Mouse (Mus musculus) ES-Bruce4 (cell line): ENCODE measurements at regions not wholly inside any gene's neighbourhood (a gene's known extent, or its start where the extent isn't known, plus 50 kb on each side); places are given as distances from the start of the nearest gene placed in this dataset.

Experiments
- H3K27ac ChIP-seq: 2 replicates; pipeline ENCODE4 v1.5.1; 2012; ENCODE audit warnings: low read length, inconsistent platforms; ENCODE audit not compliant: insufficient read depth
- H3K27me3 ChIP-seq: 2 replicates; pipeline ENCODE4 v1.6.1; 2012; ENCODE audit warnings: mild to moderate bottlenecking, low read length, inconsistent platforms; ENCODE audit not compliant: control insufficient read depth, poor library complexity, insufficient read depth, severe bottlenecking
- H3K36me3 ChIP-seq: 2 replicates; pipeline ENCODE4 v1.6.1; 2012; ENCODE audit warnings: inconsistent platforms, mild to moderate bottlenecking, low read length, moderate library complexity; ENCODE audit not compliant: control insufficient read depth, poor library complexity, insufficient read depth, severe bottlenecking
- H3K4me1 ChIP-seq: one replicate; pipeline ENCODE4 v1.8.1; 2011; ENCODE audit warnings: low read length; ENCODE audit not compliant: control insufficient read depth, insufficient read depth
- H3K4me3 ChIP-seq: 2 replicates; pipeline ENCODE4 v1.5.1; 2011; ENCODE audit warnings: low read depth, mild to moderate bottlenecking, low read length
- H3K9ac ChIP-seq: 2 replicates; pipeline ENCODE4 v1.6.1; 2012; ENCODE audit warnings: low read depth, mild to moderate bottlenecking, inconsistent platforms; ENCODE audit not compliant: poor library complexity, severe bottlenecking
- H3K9me3 ChIP-seq: replicated peaks from 2 replicates; pipeline ENCODE4 v1.6.1; 2012; ENCODE audit warnings: mild to moderate bottlenecking, low read length, inconsistent platforms; ENCODE audit not compliant: control insufficient read depth, poor library complexity, insufficient read depth, severe bottlenecking
- CTCF ChIP-seq: IDR thresholded peaks from one replicate; pipeline ENCODE4 v1.8.1; 2011; ENCODE audit warnings: low read depth, low read length
- EP300 ChIP-seq: IDR thresholded peaks from 2 replicates; pipeline ENCODE4 v1.6.1; 2011; ENCODE audit warnings: low read depth, low read length; ENCODE audit not compliant: insufficient read depth
- POLR2A ChIP-seq: IDR thresholded peaks from one replicate; pipeline ENCODE4 v1.8.1; 2011; ENCODE audit warnings: low read length; ENCODE audit not compliant: insufficient read depth

GRCm38 (mm10) chr17:3962176-3962575 is 266.1 kb upstream of the Nox3 start:
- no peak for TF ChIP-seq POLR2A
- no peak for TF ChIP-seq EP300
- TF ChIP-seq CTCF, result no peak
- Histone ChIP-seq H3K27ac (no peak overlapping the region), H3K27me3 (no peaks in the 10 kb centered on the region), H3K9ac (no peak overlapping the region), H3K9me3 (no peaks in the 10 kb centered on the region), H3K4me3 (no peak overlapping the region), H3K36me3 (no peaks in the 10 kb centered on the region), H3K4me1 (no peaks in the 10 kb centered on the region)

- no peaks in the 10 kb centered on the region for H3K4me1 ChIP-seq
- H3K36me3 ChIP-seq, result no peaks in the 10 kb centered on the region
- H3K4me3 ChIP-seq, result no peak overlapping the region
- H3K27ac ChIP-seq, result no peak overlapping the region
- no peaks in the 10 kb centered on the region for H3K27me3 ChIP-seq
- TF ChIP-seq EP300 (no peak), POLR2A (no peak), CTCF (no peak)
- no peak overlapping the region for H3K9ac ChIP-seq
- no peaks in the 10 kb centered on the region for H3K9me3 ChIP-seq
Measured at GRCm38 (mm10) chr17:3946540-3946939, 250.5 kb upstream of the Nox3 start.

- TF ChIP-seq CTCF (no peak), EP300 (no peak), POLR2A (no peak)
Measured at GRCm38 (mm10) chr17:3936361-3936760, 240.3 kb upstream of the Nox3 start.

GRCm38 (mm10) chr17:3933208-3933607 is 237.1 kb upstream of the Nox3 start:
- TF ChIP-seq CTCF, result no peak
- TF ChIP-seq EP300, result no peak
- no peak for TF ChIP-seq POLR2A
- no peak overlapping the region for H3K27ac ChIP-seq

More at GRCm38 (mm10) chr17:3936361-3936760, 240.3 kb upstream of the Nox3 start:
- Histone ChIP-seq H3K4me1 (no peaks in the 10 kb centered on the region), H3K27ac (no peak overlapping the region), H3K4me3 (no peak overlapping the region), H3K36me3 (no peaks in the 10 kb centered on the region), H3K27me3 (no peaks in the 10 kb centered on the region), H3K9me3 (no peaks in the 10 kb centered on the region), H3K9ac (no peak overlapping the region)

GRCm38 (mm10) chr17:3932071-3932470 is 236.0 kb upstream of the Nox3 start:
- TF ChIP-seq CTCF (no peak), EP300 (no peak), POLR2A (no peak)
- Histone ChIP-seq H3K9ac (no peak overlapping the region), H3K4me1 (no peaks in the 10 kb centered on the region), H3K27me3 (no peaks in the 10 kb centered on the region), H3K9me3 (no peaks in the 10 kb centered on the region), H3K4me3 (no peak overlapping the region), H3K27ac (no peak overlapping the region), H3K36me3 (no peaks in the 10 kb centered on the region)

More at GRCm38 (mm10) chr17:3933208-3933607, 237.1 kb upstream of the Nox3 start:
- no peak overlapping the region for H3K9ac ChIP-seq
- H3K4me1 ChIP-seq, result no peaks in the 10 kb centered on the region
- no peaks in the 10 kb centered on the region for H3K9me3 ChIP-seq
- no peaks in the 10 kb centered on the region for H3K36me3 ChIP-seq
- H3K27me3 ChIP-seq, result no peaks in the 10 kb centered on the region
- H3K4me3 ChIP-seq, result no peak overlapping the region

GRCm38 (mm10) chr17:3927106-3927505 is 231.0 kb upstream of the Nox3 start:
- no peak overlapping the region for H3K27ac ChIP-seq
- no peaks in the 10 kb centered on the region for H3K9me3 ChIP-seq
- no peaks in the 10 kb centered on the region for H3K27me3 ChIP-seq
- no peak overlapping the region for H3K9ac ChIP-seq
- H3K4me3 ChIP-seq, result no peak overlapping the region
- no peaks in the 10 kb centered on the region for H3K4me1 ChIP-seq
- TF ChIP-seq EP300 (no peak), CTCF (no peak), POLR2A (no peak)
- no peaks in the 10 kb centered on the region for H3K36me3 ChIP-seq
